Mouse (Mus musculus): ENCODE measurements around the gene Arhgap8. TPM values are rescaled to one million over a fixed set of nuclear protein-coding genes. Genes with fewer than 3 reads are reported as not detected.

The Arhgap8 gene
- polyA plus RNA-seq, 2 experiments: 0.22 to 0.29 TPM

GRCm38 (mm10) chr15:84741573-84741972, 21.7 kb downstream of the Arhgap8 start:
- WGBS (ENCODE audit: insufficient replicate concordance): 45% methylated on average over 3 of the region's 3 CpGs
- no peak for ATAC-seq (ENCODE audit: insufficient read depth)
- DNase-seq (ENCODE audit: low read depth in 3 of 3, low spot score in 3 of 3): no peak
- TF ChIP-seq CTCF (IDR thresholded peaks at IDR 0.05; ENCODE audit: low read depth): peak; percentile 37
- TF ChIP-seq EP300 (IDR thresholded peaks at IDR 0.05; ENCODE audit: low read depth): no peak
- H3K4me2 ChIP-seq (ENCODE audit: low read depth): no peak overlapping the region
- H3K36me3 ChIP-seq (replicated peaks; ENCODE audit: control insufficient read depth, insufficient read depth, low read depth): no peaks in the 10 kb centered on the region
- H3K27ac ChIP-seq: no peak overlapping the region
- no peak overlapping the region for H3K9ac ChIP-seq (replicated peaks)
- no peaks in the 10 kb centered on the region for H3K9me3 ChIP-seq (ENCODE audit: control insufficient read depth, low read length)
- H3K4me3 ChIP-seq (ENCODE audit: insufficient read depth in 1 of 2, low read depth in 2 of 2, low read length in 2 of 2): no peak overlapping the region
- H3K4me1 ChIP-seq (replicated peaks; ENCODE audit: control insufficient read depth in 2 of 2, insufficient read depth in 2 of 2, low read length in 1 of 2): peaks cover 0 to 2% of the 10 kb centered on the region in 2 experiments; a peak in 1 of 4 replicates
- H3K27me3 ChIP-seq (ENCODE audit: control insufficient read depth, insufficient read depth, low read length): no peaks in the 10 kb centered on the region

GRCm38 (mm10) chr15:84743347-84743746, 23.5 kb downstream of the Arhgap8 start:
- no peak for ATAC-seq (ENCODE audit: insufficient read depth)
- H3K4me3 ChIP-seq (ENCODE audit: insufficient read depth in 1 of 2, low read depth in 2 of 2, low read length in 2 of 2): no peak overlapping the region
- H3K4me2 ChIP-seq (ENCODE audit: low read depth): no peak overlapping the region
- no peak for DNase-seq (ENCODE audit: low read depth in 3 of 3, low spot score in 3 of 3)
- no peaks in the 10 kb centered on the region for H3K9me3 ChIP-seq (ENCODE audit: control insufficient read depth, low read length)
- no peak for TF ChIP-seq EP300 (IDR thresholded peaks at IDR 0.05; ENCODE audit: low read depth)
- TF ChIP-seq CTCF (IDR thresholded peaks at IDR 0.05; ENCODE audit: low read depth): no peak
- no peak overlapping the region for H3K27ac ChIP-seq
- 14% methylated on average over 3 of the region's 3 CpGs for WGBS (ENCODE audit: insufficient replicate concordance)
- H3K9ac ChIP-seq (replicated peaks): no peak overlapping the region
- 0 out of 4 replicates have a peak, but pooled peaks cover 0 to 2% of the 10 kb centered on the region in 2 experiments for H3K4me1 ChIP-seq (replicated peaks; ENCODE audit: control insufficient read depth in 2 of 2, insufficient read depth in 2 of 2, low read length in 1 of 2)
- no peaks in the 10 kb centered on the region for H3K36me3 ChIP-seq (replicated peaks; ENCODE audit: control insufficient read depth, insufficient read depth, low read depth)
- no peaks in the 10 kb centered on the region for H3K27me3 ChIP-seq (ENCODE audit: control insufficient read depth, insufficient read depth, low read length)

DNA sequence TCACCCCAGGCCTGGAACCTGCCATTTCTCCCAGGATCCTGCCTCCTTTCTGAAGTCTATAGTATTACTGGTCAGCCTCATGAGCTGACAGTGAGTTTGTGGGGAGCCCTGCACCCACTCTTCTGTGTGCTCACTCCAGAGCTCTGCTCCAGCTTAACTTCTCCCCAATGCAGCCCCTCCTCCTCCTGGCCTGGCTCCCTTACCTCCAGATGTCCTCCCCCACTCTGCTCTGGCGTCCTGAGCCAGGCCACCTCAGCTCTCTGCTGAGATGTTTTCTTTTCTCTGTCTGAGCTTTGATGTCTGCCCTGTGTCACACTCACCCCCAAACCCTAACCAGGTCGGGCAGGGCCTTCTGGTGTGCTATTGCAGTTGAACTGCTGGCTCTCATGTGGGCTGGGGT, 24.5 kb downstream of the Arhgap8 start:
- H3K4me1 ChIP-seq (replicated peaks; ENCODE audit: control insufficient read depth in 2 of 2, insufficient read depth in 2 of 2, low read length in 1 of 2): 0 out of 4 replicates have a peak, but pooled peaks cover 0 to 2% of the 10 kb centered on the region in 2 experiments
- H3K9ac ChIP-seq (replicated peaks): no peak overlapping the region
- no peak overlapping the region for H3K27ac ChIP-seq
- no peaks in the 10 kb centered on the region for H3K9me3 ChIP-seq (ENCODE audit: control insufficient read depth, low read length)
- H3K27me3 ChIP-seq (ENCODE audit: control insufficient read depth, insufficient read depth, low read length): no peaks in the 10 kb centered on the region
- DNase-seq (ENCODE audit: low read depth in 3 of 3, low spot score in 3 of 3) (no peak), ATAC-seq (ENCODE audit: insufficient read depth) (no peak)
- no peaks in the 10 kb centered on the region for H3K36me3 ChIP-seq (replicated peaks; ENCODE audit: control insufficient read depth, insufficient read depth, low read depth)
- WGBS (ENCODE audit: insufficient replicate concordance): 12% methylated on average over 2 of the region's 2 CpGs
- TF ChIP-seq CTCF (IDR thresholded peaks at IDR 0.05; ENCODE audit: low read depth) (no peak), EP300 (IDR thresholded peaks at IDR 0.05; ENCODE audit: low read depth) (no peak)
- H3K4me3 ChIP-seq (ENCODE audit: insufficient read depth in 1 of 2, low read depth in 2 of 2, low read length in 2 of 2): no peak overlapping the region
- H3K4me2 ChIP-seq (ENCODE audit: low read depth): no peak overlapping the region

DNA sequence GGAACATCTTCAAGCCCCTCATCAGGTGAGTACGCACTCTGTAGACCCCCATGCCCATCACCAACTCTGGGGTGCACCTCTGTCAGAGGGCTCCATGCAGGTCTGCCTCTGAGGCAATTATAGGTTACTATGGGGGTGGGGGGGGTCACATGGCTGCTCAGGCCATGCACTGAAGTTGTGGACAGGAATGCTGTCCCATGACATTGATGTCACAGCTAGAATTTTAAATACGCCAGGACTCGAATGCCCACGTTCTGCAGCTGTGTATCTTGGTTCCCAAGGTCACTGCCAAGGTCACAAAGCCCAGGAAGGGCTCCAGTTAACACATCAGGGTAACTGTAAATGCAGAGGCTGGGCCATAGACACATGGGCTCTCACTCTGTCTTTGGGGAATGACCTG, 26.0 kb downstream of the Arhgap8 start:
- no peaks in the 10 kb centered on the region for H3K9me3 ChIP-seq (ENCODE audit: control insufficient read depth, low read length)
- H3K4me1 ChIP-seq (replicated peaks; ENCODE audit: control insufficient read depth in 2 of 2, insufficient read depth in 2 of 2, low read length in 1 of 2): 0 out of 4 replicates have a peak, but pooled peaks cover 0 to 2% of the 10 kb centered on the region in 2 experiments
- DNase-seq (ENCODE audit: low read depth in 3 of 3, low spot score in 3 of 3) (no peak), ATAC-seq (ENCODE audit: insufficient read depth) (no peak)
- no peaks in the 10 kb centered on the region for H3K27me3 ChIP-seq (ENCODE audit: control insufficient read depth, insufficient read depth, low read length)
- WGBS (ENCODE audit: insufficient replicate concordance): 64% methylated on average over 4 of the region's 4 CpGs
- no peak overlapping the region for H3K4me3 ChIP-seq (ENCODE audit: insufficient read depth in 1 of 2, low read depth in 2 of 2, low read length in 2 of 2)
- TF ChIP-seq EP300 (IDR thresholded peaks at IDR 0.05; ENCODE audit: low read depth) (no peak), CTCF (IDR thresholded peaks at IDR 0.05; ENCODE audit: low read depth) (no peak)
- H3K9ac ChIP-seq (replicated peaks): no peak overlapping the region
- no peak overlapping the region for H3K4me2 ChIP-seq (ENCODE audit: low read depth)
- H3K36me3 ChIP-seq (replicated peaks; ENCODE audit: control insufficient read depth, insufficient read depth, low read depth): no peaks in the 10 kb centered on the region
- H3K27ac ChIP-seq: no peak overlapping the region

GRCm38 (mm10) chr15:84754987-84755386, 35.1 kb downstream of the Arhgap8 start:
- ATAC-seq (ENCODE audit: insufficient read depth): no peak
- no peak overlapping the region for H3K4me3 ChIP-seq (ENCODE audit: insufficient read depth in 1 of 2, low read depth in 2 of 2, low read length in 2 of 2)
- 4% methylated on average over 3 of the region's 3 CpGs for WGBS (ENCODE audit: insufficient replicate concordance)

More at GRCm38 (mm10) chr15:84754987-84755386, 35.1 kb downstream of the Arhgap8 start:
- Histone ChIP-seq H3K27me3 (ENCODE audit: control insufficient read depth, insufficient read depth, low read length) (no peaks in the 10 kb centered on the region), H3K27ac (no peak overlapping the region), H3K9ac (replicated peaks) (no peak overlapping the region), H3K9me3 (ENCODE audit: control insufficient read depth, low read length) (no peaks in the 10 kb centered on the region), H3K4me1 (replicated peaks; ENCODE audit: control insufficient read depth in 2 of 2, insufficient read depth in 2 of 2, low read length in 1 of 2) (no peaks in the 10 kb centered on the region), H3K36me3 (replicated peaks; ENCODE audit: control insufficient read depth, insufficient read depth, low read depth) (no peaks in the 10 kb centered on the region), H3K4me2 (ENCODE audit: low read depth) (no peak overlapping the region)
- DNase-seq (ENCODE audit: low read depth in 3 of 3, low spot score in 3 of 3): peak in 2 of 3 experiments; percentile 14 to 33
- TF ChIP-seq CTCF (IDR thresholded peaks at IDR 0.05; ENCODE audit: low read depth): peak; percentile 90
- TF ChIP-seq EP300 (IDR thresholded peaks at IDR 0.05; ENCODE audit: low read depth): no peak
